Mouse (Mus musculus) ES-E14 (cell line): Measurements from ENCODE around the gene Ldlrad3.

Experiments used
- HCFC1 ChIP-seq: IDR thresholded peaks from 2 replicates; pipeline ENCODE4 v1.6.1; 2012; ENCODE audit warnings: low read length, inconsistent platforms, borderline replicate concordance; ENCODE audit not compliant: insufficient read depth
- ZNF384 ChIP-seq: IDR thresholded peaks from 2 replicates; pipeline ENCODE4 v1.6.1; 2012; ENCODE audit warnings: low read depth, low read length, inconsistent platforms

DNA sequence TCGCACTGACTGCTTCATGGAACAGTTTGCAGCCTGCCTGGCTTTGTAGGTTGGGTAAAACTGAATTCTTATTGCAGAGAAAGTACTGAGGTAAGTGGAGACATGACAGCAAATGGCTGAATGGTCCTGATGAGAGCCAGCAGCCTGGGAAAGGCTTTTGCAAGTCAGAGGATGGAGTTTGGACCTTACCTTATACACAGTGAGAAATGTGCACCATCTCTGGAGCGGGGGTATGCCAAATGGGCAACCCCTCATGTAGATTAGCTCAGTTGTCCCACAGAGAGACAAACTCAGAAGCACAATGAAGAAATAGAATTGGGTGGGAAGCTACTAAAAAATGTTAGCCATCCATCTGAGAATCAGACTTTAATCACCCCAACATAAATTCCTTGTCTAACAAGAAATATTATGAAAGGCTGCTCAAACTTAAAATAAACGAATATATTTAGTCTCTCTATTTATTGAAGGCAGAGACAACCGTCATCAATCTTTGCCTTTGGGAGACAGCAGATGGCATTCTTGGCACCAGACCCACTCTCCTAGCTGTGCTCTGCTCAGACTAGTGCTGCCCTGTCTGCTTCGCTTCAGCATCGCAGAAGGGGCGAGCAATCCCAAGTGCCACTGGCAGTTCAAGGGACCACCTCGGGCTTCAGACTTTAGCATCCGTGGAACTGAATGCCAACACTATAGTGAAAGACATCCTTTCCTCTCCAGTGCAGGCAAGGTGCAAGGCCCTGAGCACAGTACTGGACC, 51.5 kb downstream of the Ldlrad3 start:
- TF ChIP-seq ZNF384 (no peak), HCFC1 (no peak)
